Mouse (Mus musculus) small intestine, adult 2 months (tissue): ENCODE results near the gene Tial1.

Source experiments
- CTCF ChIP-seq: fragments of 200-500 bp; IDR thresholded peaks from 2 replicates; pipeline ENCODE4 v1.5.1; 2012; ENCODE audit warnings: low read depth, mild to moderate bottlenecking, control low read depth, inconsistent platforms, low read length, moderate library complexity, mixed read lengths; ENCODE audit not compliant: insufficient replicate concordance, insufficient read length; ENCODE audit errors: extremely low read depth
- POLR2A ChIP-seq: fragments of 200-500 bp; IDR thresholded peaks from 2 replicates; pipeline ENCODE4 v1.6.1; 2012; ENCODE audit warnings: low read depth, mild to moderate bottlenecking, control low read depth, inconsistent platforms, low read length, moderate library complexity

- TF ChIP-seq POLR2A = no peak
- TF ChIP-seq CTCF = no peak
Measured at GRCm38 (mm10) chr7:128499801-128500200, 38.3 kb upstream of the Tial1 start.
